Mouse (Mus musculus) liver, embryonic 14.5 days (tissue): ENCODE measurements around the gene Btbd6. TPM values are rescaled to one million over a fixed set of nuclear protein-coding genes. Genes with fewer than 3 reads are reported as not detected.

Experiments
- ATAC-seq: fragments of 200-750 bp; cut with Nextera tagmentation; 2 replicates; pipeline ENCODE4 v1.8.0; 2017; ENCODE audit warnings: moderate number of reproducible peaks, mild to moderate bottlenecking, moderate library complexity; ENCODE audit not compliant: insufficient read depth
- DNase-seq, 3 experiments: peaks; one replicate each; pipeline ENCODE4 v3.0.0-alpha.2; 2012 to 2013; ENCODE audit warnings: low read depth in 3 of 3, low spot score in 3 of 3
- H3K27ac ChIP-seq: fragments of 300-500 bp; sonication (generic); 2 replicates; pipeline ENCODE4 v1.5.1; 2014; ENCODE audit warnings: moderate library complexity, mild to moderate bottlenecking, control low read depth, inconsistent platforms
- H3K27me3 ChIP-seq: fragments of 300-500 bp; sonication (generic); 2 replicates; pipeline ENCODE4 v1.6.1; 2014; ENCODE audit warnings: mild to moderate bottlenecking, low read length, moderate library complexity; ENCODE audit not compliant: control insufficient read depth, insufficient read depth
- H3K36me3 ChIP-seq: fragments of 300-500 bp; sonication (generic); replicated peaks from 2 replicates; pipeline ENCODE4 v1.6.1; 2014; ENCODE audit warnings: low read depth; ENCODE audit not compliant: control insufficient read depth, insufficient read depth
- H3K4me1 ChIP-seq, 2 experiments: fragments of 200-500 bp in 1 of 2; fragments of 300-500 bp in 1 of 2; sonication (generic) in 1 of 2; replicated peaks; 2 replicates each; pipeline ENCODE4 v1.6.1; 2012 to 2014; ENCODE audit warnings: antibody characterized with exemption in 1 of 2, inconsistent platforms in 1 of 2, low read length in 1 of 2; ENCODE audit not compliant: control insufficient read depth in 2 of 2, insufficient read depth in 2 of 2
- H3K4me2 ChIP-seq: fragments of 300-500 bp; sonication (generic); 2 replicates; pipeline ENCODE4 v1.6.1; 2014; ENCODE audit warnings: low read depth, mild to moderate bottlenecking, control low read depth, moderate library complexity
- H3K4me3 ChIP-seq, 2 experiments: fragments of 200-500 bp in 1 of 2; fragments of 300-500 bp in 1 of 2; sonication (generic) in 1 of 2; 2 replicates each; pipeline ENCODE4 v1.5.1; 2012 to 2014; ENCODE audit warnings: low read depth in 2 of 2, low read length in 2 of 2, mild to moderate bottlenecking in 2 of 2, control low read depth in 1 of 2, inconsistent platforms in 1 of 2, moderate library complexity in 1 of 2; ENCODE audit not compliant: insufficient read depth in 1 of 2
- H3K9ac ChIP-seq: fragments of 300-500 bp; sonication (generic); replicated peaks from 2 replicates; pipeline ENCODE4 v1.6.1; 2014; ENCODE audit warnings: mild to moderate bottlenecking, control low read depth, moderate library complexity
- H3K9me3 ChIP-seq: fragments of 300-500 bp; sonication (generic); 2 replicates; pipeline ENCODE4 v1.6.1; 2016; ENCODE audit warnings: low read length, mixed read lengths; ENCODE audit not compliant: control insufficient read depth
- CTCF ChIP-seq: IDR thresholded peaks from 2 replicates; pipeline ENCODE4 v1.5.1; 2016; ENCODE audit warnings: antibody characterized with exemption, low read depth, control low read depth
- EP300 ChIP-seq: IDR thresholded peaks from 2 replicates; pipeline ENCODE4 v1.6.1; 2016; ENCODE audit warnings: antibody characterized with exemption, low read depth
- WGBS: fragments of 180-500 bp; shearing (Covaris S2); extraction: QIAGEN DNeasy Blood & Tissue Kit; methylation state at CpG from one replicate; pipeline ENCODE4 v1.1.7; 2014; ENCODE audit not compliant: insufficient replicate concordance; 5-methylcytosine and 5-hydroxymethylcytosine counted together
- polyA plus RNA-seq, 2 experiments: library from polyadenylated mRNA; depleted of rRNA in 1 of 2; stranded (reverse) in 1 of 2; unstranded in 1 of 2; fragments of >200 nt; fragmentation: Nextera tagmentation in 1 of 2; extraction: Ambion mirVana in 1 of 2; gene quantifications; 2 replicates each; pipeline versions ENCODE4 v1.2.1 to v1.2.3; 2012 to 2014

Btbd6 gene
- polyA plus RNA-seq, 2 experiments, result 3.3 to 5.5 TPM

DNA sequence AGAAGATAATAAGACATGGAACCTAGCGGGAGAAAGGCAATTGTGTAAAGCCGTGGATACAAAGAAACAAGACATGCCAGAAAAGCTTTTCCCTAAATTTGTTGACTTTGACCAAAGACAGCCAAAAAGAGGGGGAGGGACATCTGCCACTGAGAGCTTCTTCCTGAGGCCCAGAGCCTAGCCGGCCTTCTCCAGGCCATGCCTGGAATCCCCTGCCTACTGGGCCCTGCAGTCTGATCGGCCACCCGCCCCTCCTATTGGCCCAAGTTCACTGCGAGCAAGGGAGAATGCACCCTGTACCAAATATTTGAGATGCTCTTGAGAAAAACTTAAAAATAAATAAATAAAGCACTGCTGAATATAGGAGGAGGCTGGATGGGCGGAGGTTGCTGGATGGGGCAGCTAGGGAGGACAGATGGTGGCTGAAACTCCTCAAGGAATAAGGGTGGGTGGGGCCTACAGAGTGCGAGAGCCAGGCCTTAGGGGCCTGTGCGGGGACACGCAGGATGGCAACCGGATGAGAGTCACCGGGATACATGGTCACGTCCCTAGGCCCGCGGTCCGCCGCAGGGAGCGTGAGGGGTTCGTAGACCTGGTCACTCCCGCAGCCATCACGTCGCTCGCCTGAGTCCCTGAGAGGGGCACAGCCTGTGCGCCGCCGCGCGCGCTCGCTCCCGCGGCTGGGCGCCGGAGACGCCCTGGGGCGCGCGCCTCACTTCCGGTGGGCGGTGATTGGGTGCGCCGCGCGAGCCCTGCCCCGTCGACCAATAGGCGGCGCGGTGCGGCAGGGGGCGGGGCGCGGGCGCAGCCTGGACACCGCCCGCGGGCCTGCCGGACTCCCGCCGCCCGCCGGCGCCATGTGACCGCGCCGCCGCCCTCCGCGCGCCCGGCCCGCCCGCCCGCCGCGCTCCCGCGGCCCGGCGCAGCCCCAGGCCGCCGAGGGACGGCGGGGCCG lies 37.6 kb downstream of the Btbd6 start, which contains the start of gene Pacs2:
Gene Pacs2 (plus strand): TSS at position 905 of the 955 bp plus-strand sequence.
- Histone ChIP-seq H3K27ac (peak within 1 kb of the TSS; percentile 70), H3K4me1 (peaks cover 3 to 17% of the 10 kb centered on the region in 2 experiments; a peak in 3 of 4 replicates), H3K9ac (peak within 1 kb of the TSS; percentile 88), H3K4me3 (peak within 1 kb of the TSS; percentile 74 to 85), H3K36me3 (no peaks in the 10 kb centered on the region), H3K4me2 (peak within 1 kb of the TSS; percentile 93), H3K9me3 (no peaks in the 10 kb centered on the region), H3K27me3 (no peaks in the 10 kb centered on the region)
- TF ChIP-seq CTCF, result no peak
- no peak for TF ChIP-seq EP300
- ATAC-seq (peak; percentile 92), DNase-seq (peak; percentile 86 to 90 (median 88))
- 5% methylated on average over 60 of the region's 85 CpGs for WGBS

GRCm38 (mm10) chr12:113014561-113015556 lies 38.6 kb downstream of the Btbd6 start:
- WGBS, result under 1% methylated on average over 62 of the region's 64 CpGs
- H3K27me3 ChIP-seq, result no peaks in the 10 kb centered on the region
- peak overlapping the region; percentile 85 for H3K9ac ChIP-seq
- peak overlapping the region; percentile 93 for H3K4me2 ChIP-seq
- DNase-seq (no peak), ATAC-seq (peak; percentile 54)
- H3K27ac ChIP-seq, result peak overlapping the region; percentile 3; the same call in 1 of the 2 replicates
- H3K4me1 ChIP-seq, result peaks cover 3 to 17% of the 10 kb centered on the region in 2 experiments; a peak in 3 of 4 replicates
- no peak for TF ChIP-seq EP300
- no peak for TF ChIP-seq CTCF
- peak overlapping the region; percentile 63 to 74 for H3K4me3 ChIP-seq
- no peaks in the 10 kb centered on the region for H3K36me3 ChIP-seq
- no peaks in the 10 kb centered on the region for H3K9me3 ChIP-seq

DNA sequence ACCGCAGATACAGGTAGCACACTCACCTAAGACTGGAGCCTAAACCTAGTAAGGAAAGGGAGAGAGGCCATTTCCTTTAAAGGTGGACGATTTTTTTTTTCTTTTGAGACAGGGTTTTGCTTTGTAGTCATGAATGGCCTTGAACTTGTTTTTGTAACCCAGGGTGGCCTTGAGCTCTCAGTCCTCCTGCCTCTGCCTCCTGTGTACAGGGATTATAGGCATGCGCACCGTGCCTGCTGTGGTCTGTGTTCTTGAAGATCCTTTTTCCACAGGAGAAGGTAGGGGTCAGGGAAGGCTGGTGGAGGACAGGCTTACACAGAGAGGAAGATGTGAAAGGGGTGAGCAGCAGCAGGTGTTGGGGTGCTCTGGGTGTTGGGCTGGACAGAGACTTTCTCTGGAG lies 39.7 kb downstream of the Btbd6 start:
- peaks cover 3 to 17% of the 10 kb centered on the region in 2 experiments; a peak in 3 of 4 replicates for H3K4me1 ChIP-seq
- H3K36me3 ChIP-seq, result no peaks in the 10 kb centered on the region; the same call in 1 of the 2 replicates
- peak overlapping the region; percentile 85 for H3K9ac ChIP-seq
- peak overlapping the region; percentile 93 for H3K4me2 ChIP-seq
- H3K27ac ChIP-seq, result no peak overlapping the region
- H3K27me3 ChIP-seq, result no peaks in the 10 kb centered on the region
- WGBS, result 67% methylated on average over 4 of the region's 4 CpGs
- H3K4me3 ChIP-seq, result peak overlapping the region in 1 of 2 experiments; percentile 74; a peak in 1 of 4 replicates
- DNase-seq (no peak), ATAC-seq (no peak)
- TF ChIP-seq EP300, result no peak
- no peak for TF ChIP-seq CTCF
- H3K9me3 ChIP-seq, result no peaks in the 10 kb centered on the region

GRCm38 (mm10) chr12:113016976-113017375 lies 40.7 kb downstream of the Btbd6 start:
- no peak for ATAC-seq
- DNase-seq, result no peak
- H3K4me3 ChIP-seq, result no peak overlapping the region
- H3K9me3 ChIP-seq, result no peaks in the 10 kb centered on the region
- TF ChIP-seq EP300, result no peak
- TF ChIP-seq CTCF, result no peak
- no peak overlapping the region for H3K4me2 ChIP-seq
- H3K4me1 ChIP-seq, result peaks cover 3 to 17% of the 10 kb centered on the region in 2 experiments; a peak in 3 of 4 replicates
- no peaks in the 10 kb centered on the region for H3K27me3 ChIP-seq
- no peaks in the 10 kb centered on the region; the same call in 1 of the 2 replicates for H3K36me3 ChIP-seq
- H3K9ac ChIP-seq, result no peak overlapping the region
- 65% methylated on average over 8 of the region's 8 CpGs for WGBS
- H3K27ac ChIP-seq, result no peak overlapping the region
